Mouse (Mus musculus) CH12.LX (cell line): Measurements from ENCODE around the gene Samd4b.

Source experiments
- CTCF ChIP-seq, 2 experiments: IDR thresholded peaks in 1 of 2; conservative IDR thresholded peaks in 1 of 2; 2 replicates each; pipeline ENCODE4 v1.5.1; 2011 to 2012; ENCODE audit warnings: low read depth in 2 of 2, low read length in 2 of 2, improper control_type of control experiment in 1 of 2, inconsistent platforms in 1 of 2, mild to moderate bottlenecking in 1 of 2, moderate library complexity in 1 of 2
- EP300 ChIP-seq: IDR thresholded peaks from 2 replicates; pipeline ENCODE4 v1.6.1; 2011; ENCODE audit warnings: low read length, improper control_type of control experiment
- GABPA ChIP-seq: IDR thresholded peaks from 2 replicates; pipeline ENCODE4 v1.6.1; 2012; ENCODE audit warnings: low read depth, low read length, improper control_type of control experiment, inconsistent platforms; ENCODE audit not compliant: insufficient replicate concordance
- HCFC1 ChIP-seq: IDR thresholded peaks from 2 replicates; pipeline ENCODE4 v1.6.1; 2012; ENCODE audit warnings: low read depth, mild to moderate bottlenecking, inconsistent platforms, low read length, improper control_type of control experiment
- JUN ChIP-seq: IDR thresholded peaks from 2 replicates; pipeline ENCODE4 v1.6.1; 2011; ENCODE audit warnings: low read depth, mild to moderate bottlenecking, low read length, improper control_type of control experiment, moderate library complexity; ENCODE audit not compliant: insufficient read depth
- JUND ChIP-seq: conservative IDR thresholded peaks from 2 replicates; pipeline ENCODE4 v1.6.1; 2011; ENCODE audit warnings: low read depth, low read length, improper control_type of control experiment
- POLR2A ChIP-seq: IDR thresholded peaks from 2 replicates; pipeline ENCODE4 v1.6.1; 2011; ENCODE audit warnings: low read depth, mild to moderate bottlenecking, improper control_type of control experiment, low read length
- SIN3A ChIP-seq: IDR thresholded peaks from 2 replicates; pipeline ENCODE4 v1.6.1; 2012; ENCODE audit warnings: low read length, improper control_type of control experiment, inconsistent platforms
- TBP ChIP-seq: conservative IDR thresholded peaks from 2 replicates; pipeline ENCODE4 v1.6.1; 2011; ENCODE audit warnings: low read depth, low read length, improper control_type of control experiment
- UBTF ChIP-seq: IDR thresholded peaks from 2 replicates; pipeline ENCODE4 v1.6.1; 2012; ENCODE audit warnings: low read depth, mild to moderate bottlenecking, inconsistent platforms, low read length, improper control_type of control experiment, moderate library complexity
- USF1 ChIP-seq: IDR thresholded peaks from 2 replicates; pipeline ENCODE4 v1.6.1; 2014; ENCODE audit warnings: low read depth, mild to moderate bottlenecking, inconsistent platforms, low read length, improper control_type of control experiment
- ZC3H11A ChIP-seq: IDR thresholded peaks from 2 replicates; pipeline ENCODE4 v1.6.1; 2012; ENCODE audit warnings: low read depth, mild to moderate bottlenecking, inconsistent platforms, low read length, improper control_type of control experiment
- ZNF384 ChIP-seq: IDR thresholded peaks from 2 replicates; pipeline ENCODE4 v1.6.1; 2012; ENCODE audit warnings: low read depth, low read length, improper control_type of control experiment, inconsistent platforms

DNA sequence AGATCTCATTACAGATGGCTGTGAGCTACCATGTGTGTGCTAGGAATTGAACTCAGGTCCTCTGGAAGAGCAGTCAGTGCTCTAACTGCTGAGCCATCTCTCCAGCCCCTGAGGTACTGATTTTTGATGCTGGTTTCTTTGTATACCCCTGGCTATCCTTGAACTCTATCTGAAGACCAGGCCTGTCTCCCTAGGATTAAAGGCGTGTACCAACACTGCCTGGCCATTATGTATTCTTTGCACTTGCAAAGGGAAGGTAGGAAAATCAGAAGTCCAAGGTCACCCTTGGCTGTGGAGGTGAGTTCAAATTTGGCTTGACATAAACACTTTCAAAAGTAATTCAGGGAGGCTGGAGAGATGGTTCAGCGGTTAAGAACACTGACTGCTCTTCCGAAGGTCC is 243.3 kb downstream of the Samd4b start:
- no peak for TF ChIP-seq USF1
- TF ChIP-seq ZC3H11A = no peak
- no peak for TF ChIP-seq CTCF (conservative IDR thresholded peaks at IDR 0.05 in 1 of 2, IDR thresholded peaks at IDR 0.05 in 1 of 2; ENCODE audit: low read depth in 2 of 2, low read length in 2 of 2)
- no peak for TF ChIP-seq JUN
- no peak for TF ChIP-seq SIN3A
- TF ChIP-seq GABPA = no peak
- TF ChIP-seq HCFC1 = no peak
- TF ChIP-seq UBTF = no peak
- no peak for TF ChIP-seq POLR2A
- TF ChIP-seq EP300 = no peak
- no peak for TF ChIP-seq ZNF384
- no peak for TF ChIP-seq TBP
- TF ChIP-seq JUND = no peak
